Mouse (Mus musculus) erythroblast, embryonic 14.5 days (primary cell): ENCODE results near the gene Me3.

ENCODE experiments used
- GATA1 ChIP-seq: IDR thresholded peaks from 2 replicates; pipeline ENCODE4 v1.6.1; 2012; ENCODE audit warnings: low read length, inconsistent platforms, mixed read lengths
- TAL1 ChIP-seq: IDR thresholded peaks from 3 replicates; pipeline ENCODE4 v1.6.1; 2012; ENCODE audit warnings: low read length, inconsistent platforms, mixed read lengths

DNA sequence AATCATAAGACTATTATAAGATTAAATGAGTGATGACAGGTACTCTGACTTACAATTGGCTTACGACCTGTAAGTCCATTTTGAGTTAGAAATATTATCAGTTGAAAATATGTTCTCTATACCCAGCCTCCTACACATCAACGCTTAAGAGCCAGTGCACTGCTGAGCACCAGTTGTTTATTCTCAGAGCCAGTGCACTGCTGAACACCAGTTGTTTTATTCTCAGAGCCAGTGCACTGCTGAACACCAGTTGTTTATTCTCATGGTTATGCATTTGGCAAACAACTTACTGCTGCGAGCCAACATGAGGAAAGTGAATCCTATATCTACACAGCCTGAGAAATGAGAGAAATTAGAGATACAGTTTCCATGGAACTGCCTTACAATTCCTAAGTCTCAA lies 2.3 kb upstream of the Me3 start:
- TF ChIP-seq GATA1 (no peak), TAL1 (no peak)
